Mouse (Mus musculus): ENCODE measurements around the gene Gm11437. TPM values are rescaled to one million over a fixed set of nuclear protein-coding genes. Genes with fewer than 3 reads are reported as not detected.
A peak's percentile ranks its signal among the peaks of the same experiment; 100 is the strongest.

Gene Gm11437
- polyA plus RNA-seq, 1 experiment, result not detected

DNA sequence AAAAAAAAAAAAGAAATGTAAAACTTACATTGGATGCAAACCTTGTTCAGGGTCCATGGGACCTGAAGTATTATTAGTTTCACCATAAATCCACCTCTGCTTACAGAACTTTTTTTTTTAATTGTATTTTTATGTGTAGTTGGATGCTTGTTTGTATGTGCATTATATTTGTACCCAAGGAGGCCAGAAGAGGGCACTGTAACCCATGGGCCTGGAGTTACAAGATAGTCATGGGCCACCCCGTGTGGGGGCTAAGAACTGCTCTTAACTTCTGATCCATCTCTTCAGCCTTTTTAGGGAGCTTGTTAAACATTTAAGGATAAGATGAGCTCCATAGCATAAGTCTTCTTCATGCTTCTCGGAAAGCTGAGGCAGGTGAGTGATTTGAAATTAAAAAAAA, 16.4 kb downstream of the Gm11437 start:
- Histone ChIP-seq H3K4me3 (ENCODE audit: insufficient read depth, low read length) (no peak overlapping the region), H3K4me1 (ENCODE audit: control insufficient read depth, insufficient read depth, low read length) (no peaks in the 10 kb centered on the region), H3K27ac (ENCODE audit: insufficient read depth, low read length) (no peak overlapping the region)
- TF ChIP-seq CTCF (IDR thresholded peaks at IDR 0.05; ENCODE audit: extremely low read depth, insufficient read depth, low read length) (0 out of 2 replicates have a peak, but pooled peaks have one; percentile 10), POLR2A (IDR thresholded peaks at IDR 0.05; ENCODE audit: extremely low read depth, insufficient read depth, low read length) (no peak)

DNA sequence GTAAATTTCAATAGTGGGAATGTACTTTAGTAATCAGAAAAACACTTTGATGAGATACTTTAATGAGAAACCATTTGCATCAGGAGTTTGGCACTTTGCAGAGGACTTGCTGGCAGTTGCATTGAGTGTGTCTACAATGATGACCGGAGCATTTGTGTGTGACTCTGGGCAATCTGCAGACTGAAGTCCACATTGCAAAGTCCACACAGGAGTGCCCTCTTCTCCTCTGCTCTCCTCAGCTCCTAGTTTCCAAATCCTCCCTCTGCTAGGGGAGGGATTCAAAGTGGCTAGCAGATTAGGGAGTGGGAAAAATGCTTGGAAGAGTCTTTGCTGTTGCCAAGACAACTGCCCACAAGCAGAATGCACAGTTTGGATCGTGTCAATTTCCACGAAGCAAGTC, 21.2 kb downstream of the Gm11437 start:
- Histone ChIP-seq H3K4me3 (ENCODE audit: insufficient read depth, low read length) (no peak overlapping the region), H3K4me1 (ENCODE audit: control insufficient read depth, insufficient read depth, low read length) (no peaks in the 10 kb centered on the region), H3K27ac (ENCODE audit: insufficient read depth, low read length) (no peak overlapping the region)
- TF ChIP-seq POLR2A (IDR thresholded peaks at IDR 0.05; ENCODE audit: extremely low read depth, insufficient read depth, low read length) (no peak), CTCF (IDR thresholded peaks at IDR 0.05; ENCODE audit: extremely low read depth, insufficient read depth, low read length) (no peak)

DNA sequence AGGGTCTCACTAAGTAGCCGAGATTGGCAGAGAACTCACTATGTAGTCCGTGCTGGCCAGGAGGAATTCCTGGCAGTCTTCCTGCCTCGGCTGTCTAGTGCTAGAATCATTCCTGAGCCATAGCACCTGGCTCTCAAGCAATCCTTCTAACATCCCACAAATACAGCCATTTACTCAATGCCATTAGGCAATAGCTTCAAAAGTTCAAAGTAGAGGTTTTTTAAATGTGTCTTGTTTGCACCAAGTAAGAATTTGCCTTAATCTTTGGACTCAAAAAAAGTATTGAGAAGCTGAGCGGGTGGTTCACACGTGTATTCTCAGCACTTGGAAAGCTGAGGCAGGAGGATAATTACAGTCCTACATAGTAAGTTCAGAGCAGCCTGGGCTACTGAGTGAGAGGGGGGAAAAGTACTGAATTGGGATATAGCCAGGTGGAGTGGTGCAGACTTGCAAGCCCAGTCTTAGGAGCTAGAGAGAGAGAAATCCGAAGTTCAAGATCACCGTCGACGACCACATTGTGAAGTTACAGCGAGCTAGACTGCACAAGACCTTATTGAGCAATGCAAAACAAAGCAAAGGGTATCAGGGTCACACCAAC, 22.0 kb downstream of the Gm11437 start:
- H3K4me3 ChIP-seq (ENCODE audit: insufficient read depth, low read length), result no peak overlapping the region
- H3K27ac ChIP-seq (ENCODE audit: insufficient read depth, low read length), result no peak overlapping the region
- TF ChIP-seq CTCF (IDR thresholded peaks at IDR 0.05; ENCODE audit: extremely low read depth, insufficient read depth, low read length) (no peak), POLR2A (IDR thresholded peaks at IDR 0.05; ENCODE audit: extremely low read depth, insufficient read depth, low read length) (no peak)
- H3K4me1 ChIP-seq (ENCODE audit: control insufficient read depth, insufficient read depth, low read length), result no peaks in the 10 kb centered on the region

DNA sequence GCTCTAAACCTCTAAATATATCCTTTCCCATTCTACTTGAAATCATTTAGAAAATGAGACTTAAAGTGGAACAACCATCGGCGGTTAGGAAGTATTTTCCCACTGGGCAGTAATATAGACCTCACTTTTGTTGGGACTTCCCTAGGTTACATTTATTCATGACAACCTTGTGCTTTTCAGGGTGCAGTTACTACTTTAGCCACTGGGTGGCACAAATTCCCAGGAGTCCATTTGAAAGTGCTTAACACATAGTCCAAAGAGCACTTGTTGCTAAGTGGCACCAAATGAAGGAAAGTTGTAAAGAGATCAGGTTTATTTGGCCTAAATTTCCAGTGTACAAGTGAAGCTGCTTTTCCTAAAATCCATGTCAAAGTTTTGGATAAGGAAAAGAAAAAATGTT, 25.5 kb downstream of the Gm11437 start:
- H3K27ac ChIP-seq (ENCODE audit: insufficient read depth, low read length), result no peak overlapping the region
- no peaks in the 10 kb centered on the region for H3K4me1 ChIP-seq (ENCODE audit: control insufficient read depth, insufficient read depth, low read length)
- TF ChIP-seq POLR2A (IDR thresholded peaks at IDR 0.05; ENCODE audit: extremely low read depth, insufficient read depth, low read length) (no peak), CTCF (IDR thresholded peaks at IDR 0.05; ENCODE audit: extremely low read depth, insufficient read depth, low read length) (peak; percentile 46; the same call in 1 of the 2 replicates)
- H3K4me3 ChIP-seq (ENCODE audit: insufficient read depth, low read length), result no peak overlapping the region

DNA sequence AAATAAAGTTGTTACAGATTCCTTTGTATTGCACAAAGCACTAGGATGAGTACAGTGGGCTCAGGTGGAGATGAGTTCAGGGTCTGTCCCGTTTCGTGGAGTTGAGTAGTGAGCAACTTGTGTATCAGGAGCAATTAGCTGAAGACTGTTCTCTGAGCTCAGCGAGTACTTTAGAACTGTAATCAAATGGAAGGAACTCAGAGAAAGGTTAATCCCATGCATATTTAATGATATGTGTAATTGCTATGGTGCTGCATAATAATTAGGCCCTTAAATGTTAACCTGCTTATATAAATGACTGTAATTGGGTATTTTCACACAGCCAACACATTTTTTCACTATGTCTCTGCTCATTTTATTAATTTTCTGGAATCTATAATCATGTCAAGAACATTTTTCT, 30.8 kb downstream of the Gm11437 start:
- H3K4me1 ChIP-seq (ENCODE audit: control insufficient read depth, insufficient read depth, low read length), result no peaks in the 10 kb centered on the region
- no peak overlapping the region for H3K4me3 ChIP-seq (ENCODE audit: insufficient read depth, low read length)
- H3K27ac ChIP-seq (ENCODE audit: insufficient read depth, low read length), result no peak overlapping the region
- no peak for TF ChIP-seq POLR2A (IDR thresholded peaks at IDR 0.05; ENCODE audit: extremely low read depth, insufficient read depth, low read length)
- no peak for TF ChIP-seq CTCF (IDR thresholded peaks at IDR 0.05; ENCODE audit: extremely low read depth, insufficient read depth, low read length)

DNA sequence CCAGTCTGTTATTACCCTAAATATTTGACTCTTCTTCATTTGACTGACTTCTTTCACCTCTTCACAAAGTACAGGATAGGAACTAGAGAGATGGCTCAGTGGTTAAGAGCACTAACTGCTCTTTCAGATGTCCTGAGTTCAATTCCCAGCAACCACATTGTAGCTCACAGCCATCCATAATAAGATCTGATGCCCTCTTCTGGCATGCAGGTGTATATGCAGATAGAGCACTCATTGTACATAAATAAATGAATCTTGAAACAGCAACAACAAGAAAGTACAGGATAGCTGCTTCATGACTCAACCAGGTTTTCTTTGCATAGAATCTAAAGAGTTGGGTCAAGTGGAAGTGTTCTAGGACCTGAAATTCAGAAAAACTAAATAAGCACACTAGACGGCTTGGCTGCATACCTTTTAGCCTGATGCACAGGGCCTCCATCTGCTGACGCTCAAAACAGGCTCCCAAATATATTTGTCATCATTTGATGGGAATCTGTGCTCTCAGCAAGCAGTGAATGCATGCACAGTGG, 32.9 kb downstream of the Gm11437 start:
- TF ChIP-seq POLR2A (IDR thresholded peaks at IDR 0.05; ENCODE audit: extremely low read depth, insufficient read depth, low read length) (no peak), CTCF (IDR thresholded peaks at IDR 0.05; ENCODE audit: extremely low read depth, insufficient read depth, low read length) (no peak)
- Histone ChIP-seq H3K27ac (ENCODE audit: insufficient read depth, low read length) (no peak overlapping the region), H3K4me3 (ENCODE audit: insufficient read depth, low read length) (no peak overlapping the region), H3K4me1 (ENCODE audit: control insufficient read depth, insufficient read depth, low read length) (no peaks in the 10 kb centered on the region)

DNA sequence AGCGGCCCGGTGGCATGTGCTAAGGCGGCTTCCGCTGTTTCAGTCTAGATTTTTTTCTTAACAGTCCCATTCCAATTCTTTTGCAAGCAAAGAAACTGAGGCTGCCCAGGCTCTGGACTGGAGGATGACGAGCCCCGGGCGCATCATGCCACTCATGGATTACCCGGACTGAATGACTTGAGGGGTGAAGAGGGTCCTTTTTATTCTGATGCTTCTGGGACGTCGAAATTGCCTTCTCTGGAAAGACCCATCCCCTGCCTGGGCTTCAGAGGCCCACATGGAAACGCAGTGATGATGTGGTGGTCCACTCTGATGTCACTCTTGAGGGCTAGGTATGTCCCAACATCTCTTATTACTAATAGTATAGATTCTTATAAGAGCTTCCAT, 37.5 kb downstream of the Gm11437 start:
- Histone ChIP-seq H3K4me3 (ENCODE audit: insufficient read depth, low read length) (peak overlapping the region; percentile 75), H3K27ac (ENCODE audit: insufficient read depth, low read length) (no peak overlapping the region), H3K4me1 (ENCODE audit: control insufficient read depth, insufficient read depth, low read length) (peaks cover 3% of the 10 kb centered on the region; the same call in 1 of the 2 replicates)
- TF ChIP-seq CTCF (IDR thresholded peaks at IDR 0.05; ENCODE audit: extremely low read depth, insufficient read depth, low read length), result no peak
- TF ChIP-seq POLR2A (IDR thresholded peaks at IDR 0.05; ENCODE audit: extremely low read depth, insufficient read depth, low read length), result no peak

DNA sequence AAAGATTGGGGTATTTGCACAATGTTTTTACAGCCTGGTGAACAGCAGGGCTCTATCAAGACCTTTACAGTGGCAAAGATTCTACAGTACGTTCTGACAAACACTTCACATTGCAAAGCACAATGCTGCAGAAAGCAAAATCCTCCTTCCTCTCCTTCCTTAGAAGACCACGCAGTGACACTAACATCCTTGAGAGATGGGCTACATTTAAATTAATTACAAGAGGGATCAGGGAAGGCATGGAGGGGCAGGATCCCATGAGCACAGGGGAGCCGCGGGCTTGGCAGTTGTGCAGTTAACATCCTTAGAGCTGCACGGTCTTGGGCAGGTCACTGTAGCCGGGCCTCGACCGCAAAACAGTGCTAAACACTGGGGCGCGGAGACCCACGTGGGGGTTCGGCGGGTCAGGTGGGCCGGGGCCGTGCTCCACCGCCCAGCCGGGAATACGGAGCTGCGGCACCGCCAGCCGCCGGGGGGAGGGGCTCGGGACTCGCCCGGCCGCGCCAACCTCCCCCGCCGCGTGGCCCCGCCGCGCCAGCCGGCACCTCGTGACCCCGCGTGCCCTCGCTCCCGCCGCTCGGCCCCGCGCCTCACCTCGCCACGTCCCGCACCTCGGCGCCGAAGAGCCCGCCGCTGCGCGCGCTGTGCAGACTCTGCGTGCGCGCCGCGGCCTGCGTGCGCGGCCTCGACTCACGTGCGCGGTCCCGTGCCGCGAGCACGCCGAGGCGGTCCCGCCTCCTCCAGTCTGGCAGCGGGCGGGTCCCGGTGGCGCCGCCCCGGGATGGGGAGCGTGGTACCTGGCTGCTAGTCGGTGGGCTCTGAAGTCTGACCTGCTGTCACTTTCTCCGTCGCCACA, 38.1 kb downstream of the Gm11437 start, which contains the start of the genes Tada2a and Acaca:
Gene Tada2a (minus strand): TSS at position 658 of the 856 bp plus-strand sequence.
Gene Acaca (plus strand): TSS at position 730 of the 856 bp plus-strand sequence.
- Histone ChIP-seq H3K27ac (ENCODE audit: insufficient read depth, low read length) (peak within 1 kb of the TSS; percentile 69; the same call in 1 of the 2 replicates), H3K4me3 (ENCODE audit: insufficient read depth, low read length) (peak within 1 kb of the TSS; percentile 75), H3K4me1 (ENCODE audit: control insufficient read depth, insufficient read depth, low read length) (peaks cover 3% of the 10 kb centered on the region; the same call in 1 of the 2 replicates)
- no peak for TF ChIP-seq CTCF (IDR thresholded peaks at IDR 0.05; ENCODE audit: extremely low read depth, insufficient read depth, low read length)
- TF ChIP-seq POLR2A (IDR thresholded peaks at IDR 0.05; ENCODE audit: extremely low read depth, insufficient read depth, low read length), result peak; percentile 77; the same call in 1 of the 2 replicates

DNA sequence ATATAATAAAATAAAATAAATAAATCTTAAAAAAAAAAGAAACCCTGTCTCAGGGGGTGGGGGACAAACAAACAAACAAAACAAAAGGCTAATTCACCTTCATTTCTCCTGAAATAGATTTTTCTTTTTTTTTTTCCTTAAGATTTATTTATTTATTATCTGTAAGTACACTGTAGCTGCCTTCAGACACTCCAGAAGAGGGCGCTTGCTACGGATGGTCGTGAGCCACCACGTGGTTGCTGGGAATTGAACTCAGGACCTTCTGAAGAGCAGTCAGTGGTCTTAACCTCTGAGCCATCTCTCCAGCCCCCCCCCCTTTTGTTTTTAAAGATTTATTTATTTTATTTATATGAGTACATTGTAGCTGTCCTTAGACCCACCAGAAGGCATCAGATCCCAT, 39.3 kb downstream of the Gm11437 start:
- Histone ChIP-seq H3K4me3 (ENCODE audit: insufficient read depth, low read length) (peak overlapping the region; percentile 75; the same call in 1 of the 2 replicates), H3K27ac (ENCODE audit: insufficient read depth, low read length) (no peak overlapping the region), H3K4me1 (ENCODE audit: control insufficient read depth, insufficient read depth, low read length) (peaks cover 3% of the 10 kb centered on the region; the same call in 1 of the 2 replicates)
- TF ChIP-seq POLR2A (IDR thresholded peaks at IDR 0.05; ENCODE audit: extremely low read depth, insufficient read depth, low read length) (no peak), CTCF (IDR thresholded peaks at IDR 0.05; ENCODE audit: extremely low read depth, insufficient read depth, low read length) (no peak)
